Mouse (Mus musculus) layer of hippocampus, adult 2 months (tissue): Measurements from ENCODE around the gene Cemip2. TPM values are rescaled to one million over a fixed set of nuclear protein-coding genes. Genes with fewer than 3 reads are reported as not detected.
"Not testable (repeated sequence)": the region's sequence is repeated elsewhere in the genome, so short reads cannot be mapped to it uniquely, and the experiment has no call there.

Experiments used
- DNase-seq, 2 experiments: peaks; one replicate each; pipeline ENCODE4 v3.0.0; 2022; ENCODE audit warnings: low spot score in 2 of 2
- H3K27ac ChIP-seq: fragments of 200-600 bp; 2 replicates; pipeline ENCODE4 v1.8.1; 2022
- H3K4me3 ChIP-seq: fragments of 200-600 bp; 2 replicates; pipeline ENCODE4 v1.8.1; 2022; ENCODE audit warnings: mild to moderate bottlenecking
- CTCF ChIP-seq: fragments of 200-600 bp; conservative IDR thresholded peaks from 2 replicates; pipeline ENCODE4 v1.8.1; 2022; ENCODE audit warnings: antibody characterized with exemption, mild to moderate bottlenecking, moderate library complexity
- total RNA-seq, 2 experiments: library from RNA; stranded (reverse); gene quantifications; 2 replicates each; pipeline ENCODE4 v1.2.3; 2021

Cemip2 gene
- total RNA-seq, 2 experiments from 2014 or later = 13.3 TPM

GRCm38 (mm10) chr19:21865242-21866055, 87.3 kb downstream of the Cemip2 start:
- H3K4me3 ChIP-seq = no peak overlapping the region
- TF ChIP-seq CTCF = no peak
- DNase-seq = no peak
- H3K27ac ChIP-seq = no peak overlapping the region

GRCm38 (mm10) chr19:21866094-21866493, 88.0 kb downstream of the Cemip2 start:
- Histone ChIP-seq H3K4me3 (no peak overlapping the region), H3K27ac (no peak overlapping the region)
- no peak for DNase-seq
- TF ChIP-seq CTCF = no peak

GRCm38 (mm10) chr19:21866756-21867155, 88.6 kb downstream of the Cemip2 start:
- not testable (repeated sequence) for DNase-seq, H3K27ac ChIP-seq, H3K4me3 ChIP-seq

GRCm38 (mm10) chr19:21868471-21868870, 90.3 kb downstream of the Cemip2 start:
- no peak for TF ChIP-seq CTCF
- no peak for DNase-seq
- Histone ChIP-seq H3K4me3 (no peak overlapping the region), H3K27ac (no peak overlapping the region)

GRCm38 (mm10) chr19:21882110-21882940, 104.2 kb downstream of the Cemip2 start:
- H3K27ac ChIP-seq = 0 out of 2 replicates have a peak overlapping the region, but pooled peaks have one; percentile 10
- no peak for TF ChIP-seq CTCF
- H3K4me3 ChIP-seq = no peak overlapping the region
- no peak for DNase-seq

- DNase-seq = no peak
- Histone ChIP-seq H3K4me3 (no peak overlapping the region), H3K27ac (no peak overlapping the region)
- TF ChIP-seq CTCF = no peak
Observed at GRCm38 (mm10) chr19:21883053-21883452, 104.9 kb downstream of the Cemip2 start.

GRCm38 (mm10) chr19:21883922-21884321, 105.8 kb downstream of the Cemip2 start:
- no peak for DNase-seq
- no peak for TF ChIP-seq CTCF
- no peak overlapping the region for H3K27ac ChIP-seq
- no peak overlapping the region for H3K4me3 ChIP-seq

GRCm38 (mm10) chr19:21884385-21884784, 106.2 kb downstream of the Cemip2 start:
- TF ChIP-seq CTCF = no peak
- Histone ChIP-seq H3K4me3 (no peak overlapping the region), H3K27ac (no peak overlapping the region)
- DNase-seq = no peak

GRCm38 (mm10) chr19:21886166-21886657, 108.1 kb downstream of the Cemip2 start:
- no peak for TF ChIP-seq CTCF
- DNase-seq = no peak
- H3K27ac ChIP-seq = no peak overlapping the region
- no peak overlapping the region for H3K4me3 ChIP-seq

GRCm38 (mm10) chr19:21890699-21891098, 112.6 kb downstream of the Cemip2 start:
- Histone ChIP-seq H3K4me3 (no peak overlapping the region), H3K27ac (no peak overlapping the region)
- no peak for DNase-seq
- no peak for TF ChIP-seq CTCF

- no peak overlapping the region for H3K27ac ChIP-seq
- no peak for DNase-seq
- H3K4me3 ChIP-seq = no peak overlapping the region
- TF ChIP-seq CTCF = no peak
Observed at GRCm38 (mm10) chr19:21894792-21895191, 116.7 kb downstream of the Cemip2 start.

- no peak for TF ChIP-seq CTCF
- Histone ChIP-seq H3K4me3 (no peak overlapping the region), H3K27ac (no peak overlapping the region)
- DNase-seq = no peak
Observed at GRCm38 (mm10) chr19:21895540-21895939, 117.4 kb downstream of the Cemip2 start.

- Histone ChIP-seq H3K4me3 (no peak overlapping the region), H3K27ac (no peak overlapping the region)
- no peak for TF ChIP-seq CTCF
- no peak for DNase-seq
Observed at GRCm38 (mm10) chr19:21897122-21897827, 119.1 kb downstream of the Cemip2 start.
